Mouse (Mus musculus) T-helper 1 cell (primary cell): ENCODE results near the gene Nr6a1.

ENCODE experiments used
- in situ Hi-C: fragments of 300-600 bp; cut with MboI, MseI; formaldehyde crosslinking; loops from one replicate; pipeline ENCODE4 v1.15.1; 2025; ENCODE audit warnings: high pct_unique_total_duplicates

Nr6a1 gene

DNA sequence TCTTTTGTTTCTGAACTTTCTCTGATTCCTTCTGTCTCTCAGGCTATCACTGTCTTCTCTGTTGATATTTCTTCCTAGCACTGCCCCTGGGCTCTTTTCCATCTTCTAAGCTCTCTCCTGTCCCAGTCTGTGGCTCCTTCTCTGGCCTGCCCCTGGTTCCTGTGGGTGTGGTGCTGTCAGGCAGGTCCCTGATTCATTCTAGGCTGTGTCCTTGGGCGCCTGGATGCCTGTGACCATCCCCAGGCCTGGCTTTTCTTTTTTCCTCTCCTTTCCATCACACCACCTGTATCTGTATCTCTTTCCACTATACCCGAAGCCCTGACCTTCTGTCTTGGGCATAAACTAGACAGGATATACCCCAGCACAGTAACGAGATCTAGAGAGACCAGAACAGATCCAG lies 241.7 kb downstream of the Nr6a1 start:
- in situ Hi-C loops, result no loop called here

DNA sequence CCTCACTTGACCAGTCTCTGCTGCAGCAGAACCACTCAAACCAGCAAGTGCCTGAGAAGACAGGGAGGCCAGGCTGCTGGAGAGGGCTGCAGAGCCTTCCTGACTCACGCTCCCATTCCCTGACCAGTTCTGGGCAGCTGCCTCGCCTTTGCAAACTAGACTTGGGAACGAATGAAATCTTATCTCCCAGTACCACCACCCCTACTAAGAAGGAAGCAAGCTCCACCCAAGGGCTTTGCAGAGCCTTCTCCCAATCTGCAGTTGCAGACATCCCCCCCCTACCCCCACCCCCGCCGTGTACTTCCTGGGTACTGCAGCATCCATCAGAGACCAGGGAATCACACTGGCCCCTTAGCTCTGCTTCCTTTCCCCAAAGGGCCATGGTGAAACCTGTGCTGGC lies 244.4 kb downstream of the Nr6a1 start:
- in situ Hi-C loops, result no loop called here

GRCm38 (mm10) chr2:38682209-38682608 lies 245.3 kb downstream of the Nr6a1 start:
- in situ Hi-C loops, result no loop called here

DNA sequence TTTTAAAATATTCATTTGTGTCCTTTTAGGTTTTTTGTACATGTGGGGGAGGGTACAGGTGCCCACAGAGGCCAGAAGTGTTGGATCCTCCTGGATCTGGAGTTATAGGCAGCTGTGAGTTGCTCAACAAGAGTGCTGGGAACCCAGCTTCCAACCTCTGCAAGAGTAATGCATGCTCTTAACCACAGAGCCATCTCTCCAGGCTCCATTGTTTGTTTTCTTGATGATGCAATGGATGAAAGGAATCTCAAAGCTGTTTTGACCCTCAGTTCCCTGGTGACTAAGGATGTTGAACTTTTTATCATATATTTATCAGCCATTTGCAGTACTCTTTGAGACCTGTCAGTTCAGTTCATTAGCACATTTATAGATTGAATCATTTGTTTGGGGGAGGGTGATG lies 248.5 kb downstream of the Nr6a1 start:
- in situ Hi-C loops, result no loop called here

GRCm38 (mm10) chr2:38675366-38675969 lies 252.0 kb downstream of the Nr6a1 start:
- in situ Hi-C loops, result no loop called here
